8 mouse cellular contexts compared by ENCODE assay signal in genomic region chr2:57123991-57124840, GRCm38 (mm10). TPM values are rescaled to one million over a fixed set of nuclear protein-coding genes. Genes with fewer than 3 reads are reported as not detected.
DNase-seq lines count a peak whose midpoint lies in the region; ATAC-seq and TF ChIP-seq lines count a peak whose summit lies in the region.

Gene Nr4a2 (minus strand): TSS chr2:57124003.

- H3K9me3 ChIP-seq in heart, embryonic 14.5 days (ENCODE audit: control insufficient read depth, low read length): no peaks in the 10 kb centered on the region
- H3K9me3 ChIP-seq in liver, embryonic 16.5 days (replicated peaks; ENCODE audit: control insufficient read depth, low read length): no peaks in the 10 kb centered on the region
- no peaks in the 10 kb centered on the region for H3K9me3 ChIP-seq in neural tube, embryonic 12.5 days

- peak; percentile 66 for DNase-seq in CD4-positive, CD25-positive, alpha-beta regulatory T cell, adult 2 months (ENCODE audit: low read depth, low spot score)
- peak; percentile 93 for DNase-seq in kidney, postnatal 10 days
- DNase-seq in testis, postnatal 14 days (ENCODE audit: low spot score): peak; percentile 67

- H3K4me1 ChIP-seq in bone marrow, adult 2 months (ENCODE audit: control insufficient read depth, insufficient read depth, low read length): no peaks in the 10 kb centered on the region
- H3K4me1 ChIP-seq in heart, embryonic 14.5 days (ENCODE audit: control insufficient read depth in 2 of 2, insufficient read depth in 2 of 2, low read length in 2 of 2): peaks cover 0 to 3% of the 10 kb centered on the region in 2 experiments; a peak in 1 of 4 replicates
- H3K4me1 ChIP-seq in liver, embryonic 16.5 days (ENCODE audit: control insufficient read depth, low read depth, low read length): peaks cover 7% of the 10 kb centered on the region
- peaks cover 4% of the 10 kb centered on the region; the same call in 1 of the 2 replicates for H3K4me1 ChIP-seq in neural tube, embryonic 12.5 days

- peak; percentile 40; the same call in 1 of the 2 replicates for TF ChIP-seq POLR2A in bone marrow, adult 2 months (IDR thresholded peaks at IDR 0.05; ENCODE audit: borderline replicate concordance, control insufficient read depth, low read depth, low read length)

- 10% methylated on average over 56 of the region's 69 CpGs for WGBS in bone marrow, adult 2 months
- WGBS in heart, embryonic 14.5 days: 8% methylated on average over 62 of the region's 69 CpGs
- WGBS in liver, embryonic 16.5 days (ENCODE audit: insufficient replicate concordance): 7% methylated on average over 61 of the region's 69 CpGs
- 7% methylated on average over 69 of the region's 69 CpGs for WGBS in neural tube, embryonic 12.5 days

- peak within 1 kb of the TSS; percentile 74; the same call in 1 of the 2 replicates for H3K27ac ChIP-seq in bone marrow, adult 2 months (ENCODE audit: control insufficient read depth, insufficient read depth, low read depth, low read length, poor library complexity)
- H3K27ac ChIP-seq in heart, embryonic 14.5 days (replicated peaks in 1 of 2; ENCODE audit: control insufficient read depth in 1 of 2, insufficient read depth in 1 of 2, low read depth in 2 of 2, low read length in 2 of 2): peak within 1 kb of the TSS; percentile 81 to 95
- peak within 1 kb of the TSS; percentile 66 for H3K27ac ChIP-seq in liver, embryonic 16.5 days (ENCODE audit: low read length)
- no peak within 1 kb of the TSS for H3K27ac ChIP-seq in neural tube, embryonic 12.5 days

- H3K36me3 ChIP-seq in heart, embryonic 14.5 days (ENCODE audit: control insufficient read depth, insufficient read depth, low read length): no peaks in the 10 kb centered on the region
- no peaks in the 10 kb centered on the region for H3K36me3 ChIP-seq in liver, embryonic 16.5 days (ENCODE audit: control insufficient read depth, insufficient read depth)
- H3K36me3 ChIP-seq in neural tube, embryonic 12.5 days: no peaks in the 10 kb centered on the region

- no peaks in the 10 kb centered on the region; the same call in 1 of the 2 replicates for H3K27me3 ChIP-seq in heart, embryonic 14.5 days (ENCODE audit: control insufficient read depth, insufficient read depth, low read length)
- peaks cover 9% of the 10 kb centered on the region for H3K27me3 ChIP-seq in liver, embryonic 16.5 days (ENCODE audit: control insufficient read depth, insufficient read depth, low read depth, low read length)
- peaks cover 12% of the 10 kb centered on the region for H3K27me3 ChIP-seq in neural tube, embryonic 12.5 days (replicated peaks)

- peak within 1 kb of the TSS; percentile 77 for H3K4me3 ChIP-seq in bone marrow, adult 2 months (replicated peaks; ENCODE audit: control insufficient read depth, low read depth, low read length)
- peak within 1 kb of the TSS; percentile 60 to 89 for H3K4me3 ChIP-seq in heart, embryonic 14.5 days (ENCODE audit: control insufficient read depth in 1 of 2, insufficient read depth in 1 of 2, low read depth in 1 of 2, low read length in 2 of 2)
- peak within 1 kb of the TSS; percentile 78 for H3K4me3 ChIP-seq in liver, embryonic 16.5 days (ENCODE audit: low read depth, low read length)
- H3K4me3 ChIP-seq in neural tube, embryonic 12.5 days: peak within 1 kb of the TSS; percentile 84

- peak within 1 kb of the TSS; percentile 76 for H3K4me2 ChIP-seq in heart, embryonic 14.5 days (ENCODE audit: low read length)
- H3K4me2 ChIP-seq in liver, embryonic 16.5 days (ENCODE audit: low read depth, low read length): peak within 1 kb of the TSS; percentile 68
- H3K4me2 ChIP-seq in neural tube, embryonic 12.5 days (replicated peaks): peak within 1 kb of the TSS; percentile 94

- H3K9ac ChIP-seq in heart, embryonic 14.5 days (ENCODE audit: low read length): peak within 1 kb of the TSS; percentile 97
- H3K9ac ChIP-seq in liver, embryonic 16.5 days (ENCODE audit: low read depth, low read length): peak within 1 kb of the TSS; percentile 65
- peak within 1 kb of the TSS; percentile 86 for H3K9ac ChIP-seq in neural tube, embryonic 12.5 days

- ATAC-seq in erythroblast, adult 5-6 weeks (replicated peaks; ENCODE audit: low FRiP score, poor library complexity, severe bottlenecking): peak; percentile 49; the same call in 1 of the 2 replicates
- peak; percentile 96 for ATAC-seq in heart, embryonic 14.5 days (ENCODE audit: insufficient number of reproducible peaks, insufficient read depth, low FRiP score, low read depth)
- ATAC-seq in liver, embryonic 16.5 days (ENCODE audit: low read depth): peak; percentile 88
- peak; percentile 93 for ATAC-seq in neural tube, embryonic 12.5 days (ENCODE audit: low FRiP score, low read depth)

- TF ChIP-seq CTCF in bone marrow, adult 2 months (IDR thresholded peaks at IDR 0.05; ENCODE audit: control insufficient read depth, insufficient read depth, low read length): no peak

RNA-seq across cellular contexts. Expression of gene Nr4a2, which starts in this region (rescaled TPM):
- polyA plus RNA-seq in bone marrow, adult 2 months (2011; ENCODE audit: insufficient read depth, insufficient read length, low replicate concordance, missing spikeins): 3.8 TPM in 1 of 2 replicates, not detected in the other
- 1.7 and 2.5 TPM in 2 replicates for total RNA-seq in erythroblast, adult 5-6 weeks (2015; ENCODE audit: low replicate concordance)
- total RNA-seq in erythroblast, adult 5-6 weeks (2017; ENCODE audit: low replicate concordance): 0.70 and 1.1 TPM in 2 replicates
- 1.9 and 2.4 TPM in 2 replicates for polyA plus RNA-seq in heart, embryonic 14.5 days (2014; fragmentation: Nextera tagmentation; extraction: Ambion mirVana)
- polyA plus RNA-seq in liver, embryonic 16.5 days (2015; fragmentation: Nextera tagmentation; extraction: Ambion mirVana): 0.25 and 0.31 TPM in 2 replicates
- polyA plus RNA-seq in neural tube, embryonic 12.5 days (2016; fragmentation: Nextera tagmentation; extraction: Ambion mirVana): 20.7 and 21.0 TPM in 2 replicates

Comparison
In these comparisons a context has a peak if more than half of its experiments do, and no peak if none do; other contexts are left out.
1. Peak in ATAC-seq, H3K4me3 ChIP-seq, H3K27ac ChIP-seq, H3K9ac ChIP-seq and H3K4me2 ChIP-seq in liver, embryonic 16.5 days; RNA of the gene not detected or under 1 TPM.